Mouse (Mus musculus): ENCODE measurements around the gene Tssk6. TPM values are rescaled to one million over a fixed set of nuclear protein-coding genes. Genes with fewer than 3 reads are reported as not detected.
"Not testable (repeated sequence)": the region's sequence is repeated elsewhere in the genome, so short reads cannot be mapped to it uniquely, and the experiment has no call there.

Tssk6 gene
- polyA plus RNA-seq, 1 experiment from 2014 or later = 4.7 TPM

GRCm38 (mm10) chr8:69940386-69940785 lies 38.4 kb downstream of the Tssk6 start:
- Histone ChIP-seq H3K27ac (no peak overlapping the region), H3K4me1 (peaks cover 17% of the 10 kb centered on the region)

GRCm38 (mm10) chr8:69942495-69942894 lies 40.5 kb downstream of the Tssk6 start:
- not testable (repeated sequence) for H3K9me3 ChIP-seq; H3K27ac ChIP-seq; ATAC-seq (ENCODE audit: insufficient number of reproducible peaks, insufficient read depth, low FRiP score, low TSS enrichment, low read depth); H3K4me1 ChIP-seq; H3K27me3 ChIP-seq; H3K9ac ChIP-seq; H3K4me3 ChIP-seq; H3K4me2 ChIP-seq
- WGBS = 81% methylated on average over 3 of the region's 3 CpGs
- peaks cover 29% of the 10 kb centered on the region for H3K36me3 ChIP-seq

More at GRCm38 (mm10) chr8:69940386-69940785, 38.4 kb downstream of the Tssk6 start:
- H3K4me3 ChIP-seq = no peak overlapping the region
- no peaks in the 10 kb centered on the region for H3K9me3 ChIP-seq
- no peak overlapping the region for H3K9ac ChIP-seq
- peaks cover 24% of the 10 kb centered on the region for H3K36me3 ChIP-seq
- H3K27me3 ChIP-seq = no peaks in the 10 kb centered on the region
- no peak for ATAC-seq (ENCODE audit: insufficient number of reproducible peaks, insufficient read depth, low FRiP score, low TSS enrichment, low read depth)
- H3K4me2 ChIP-seq = no peak overlapping the region
- WGBS = 92% methylated on average over 2 of the region's 2 CpGs

DNA sequence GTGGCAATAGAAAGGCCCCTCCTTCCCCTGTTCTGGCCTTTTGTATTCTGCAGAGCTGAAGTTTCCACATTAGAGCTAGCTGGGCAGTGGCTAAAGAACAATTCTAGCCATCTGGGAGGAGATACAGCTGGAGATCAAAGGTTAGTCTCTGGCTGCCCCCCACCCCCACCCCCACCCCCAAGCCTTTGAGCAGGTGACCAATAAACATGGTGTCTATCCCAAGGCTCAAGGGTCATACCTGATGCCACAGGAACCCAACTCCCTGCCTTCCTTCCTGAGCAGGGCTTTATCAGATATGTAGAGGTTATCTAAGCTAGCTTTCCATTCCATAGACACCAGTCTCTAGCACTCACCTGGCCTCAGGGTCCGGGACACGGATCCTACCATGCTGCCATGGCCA lies 48.3 kb downstream of the Tssk6 start:
- no peaks in the 10 kb centered on the region for H3K27me3 ChIP-seq
- WGBS = 93% methylated on average over 2 of the region's 2 CpGs
- ATAC-seq (ENCODE audit: insufficient number of reproducible peaks, insufficient read depth, low FRiP score, low TSS enrichment, low read depth) = no peak
- H3K36me3 ChIP-seq = peaks cover 35% of the 10 kb centered on the region
- H3K9ac ChIP-seq = no peak overlapping the region
- no peak overlapping the region for H3K4me3 ChIP-seq
- H3K4me1 ChIP-seq = peaks cover 8% of the 10 kb centered on the region; the same call in 1 of the 2 replicates
- H3K9me3 ChIP-seq = no peaks in the 10 kb centered on the region
- H3K27ac ChIP-seq = no peak overlapping the region
- no peak overlapping the region for H3K4me2 ChIP-seq

Other genes starting within 250 kb of the Tssk6 start
- 2.6 and 3.8 TPM in 2 replicates for gene Zfp964, start 247.7 kb upstream of the Tssk6 start, polyA plus RNA-seq (2015; fragmentation: Nextera tagmentation; extraction: Ambion mirVana)
- gene Zfp869, start 191.5 kb upstream of the Tssk6 start, polyA plus RNA-seq (2015; fragmentation: Nextera tagmentation; extraction: Ambion mirVana) = 31.0 and 32.6 TPM in 2 replicates
- 6.9 and 8.9 TPM in 2 replicates for gene Zfp963, start 152.2 kb upstream of the Tssk6 start, polyA plus RNA-seq (2015; fragmentation: Nextera tagmentation; extraction: Ambion mirVana)
- not detected in 2 replicates for gene Gm20422, start 127.3 kb upstream of the Tssk6 start, polyA plus RNA-seq (2015; fragmentation: Nextera tagmentation; extraction: Ambion mirVana)
- gene Atp13a1, start 111.0 kb upstream of the Tssk6 start, polyA plus RNA-seq (2015; fragmentation: Nextera tagmentation; extraction: Ambion mirVana) = 46.5 and 48.1 TPM in 2 replicates
- 39.4 and 41.6 TPM in 2 replicates for gene Zfp866, start 111.0 kb upstream of the Tssk6 start, polyA plus RNA-seq (2015; fragmentation: Nextera tagmentation; extraction: Ambion mirVana)
- gene Gmip, start 93.5 kb upstream of the Tssk6 start, polyA plus RNA-seq (2015; fragmentation: Nextera tagmentation; extraction: Ambion mirVana) = 10.3 and 11.0 TPM in 2 replicates
- gene Lpar2, start 79.8 kb upstream of the Tssk6 start, polyA plus RNA-seq (2015; fragmentation: Nextera tagmentation; extraction: Ambion mirVana) = 0.55 and 0.58 TPM in 2 replicates
- gene Pbx4, start 69.7 kb upstream of the Tssk6 start, polyA plus RNA-seq (2015; fragmentation: Nextera tagmentation; extraction: Ambion mirVana) = 8.7 and 9.7 TPM in 2 replicates
- gene Cilp2, start 14.5 kb upstream of the Tssk6 start, polyA plus RNA-seq (2015; fragmentation: Nextera tagmentation; extraction: Ambion mirVana) = 0.96 and 1.1 TPM in 2 replicates
- 178 and 184 TPM in 2 replicates for gene Ndufa13, start 374 bp downstream of the Tssk6 start, polyA plus RNA-seq (2015; fragmentation: Nextera tagmentation; extraction: Ambion mirVana)
- gene Yjefn3, start 528 bp downstream of the Tssk6 start, polyA plus RNA-seq (2015; fragmentation: Nextera tagmentation; extraction: Ambion mirVana) = 3.6 TPM in 2 replicates
- 35.5 and 35.6 TPM in 2 replicates for gene Gatad2a, start 94.2 kb downstream of the Tssk6 start, polyA plus RNA-seq (2015; fragmentation: Nextera tagmentation; extraction: Ambion mirVana)
- gene Mau2, start 140.6 kb downstream of the Tssk6 start, polyA plus RNA-seq (2015; fragmentation: Nextera tagmentation; extraction: Ambion mirVana) = 60.3 and 63.7 TPM in 2 replicates
- 51.1 and 56.5 TPM in 2 replicates for gene Sugp1, start 140.6 kb downstream of the Tssk6 start, polyA plus RNA-seq (2015; fragmentation: Nextera tagmentation; extraction: Ambion mirVana)
- gene Tm6sf2, start 170.7 kb downstream of the Tssk6 start, polyA plus RNA-seq (2015; fragmentation: Nextera tagmentation; extraction: Ambion mirVana) = 0.76 and 1.9 TPM in 2 replicates
- 0.21 TPM in 1 of 2 replicates, not detected in the other for gene Hapln4, start 181.3 kb downstream of the Tssk6 start, polyA plus RNA-seq (2015; fragmentation: Nextera tagmentation; extraction: Ambion mirVana)
- 1.4 and 2.0 TPM in 2 replicates for gene Ncan, start 218.7 kb downstream of the Tssk6 start, polyA plus RNA-seq (2015; fragmentation: Nextera tagmentation; extraction: Ambion mirVana)
- gene Nr2c2ap, start 229.1 kb downstream of the Tssk6 start, polyA plus RNA-seq (2015; fragmentation: Nextera tagmentation; extraction: Ambion mirVana) = 26.7 and 28.4 TPM in 2 replicates
- 26.4 and 27.5 TPM in 2 replicates for gene Rfxank, start 237.0 kb downstream of the Tssk6 start, polyA plus RNA-seq (2015; fragmentation: Nextera tagmentation; extraction: Ambion mirVana)
- gene Borcs8, start 237.3 kb downstream of the Tssk6 start, polyA plus RNA-seq (2015; fragmentation: Nextera tagmentation; extraction: Ambion mirVana) = 56.1 and 57.4 TPM in 2 replicates
- gene Mef2b, start 237.5 kb downstream of the Tssk6 start, polyA plus RNA-seq (2015; fragmentation: Nextera tagmentation; extraction: Ambion mirVana) = 2.0 and 4.2 TPM in 2 replicates

Measured in embryonic facial prominence, embryonic 13.5 days (tissue).